Mouse (Mus musculus) heart, embryonic 14.5 days (tissue): Measurements from ENCODE around the gene Gsn. TPM values are rescaled to one million over a fixed set of nuclear protein-coding genes. Genes with fewer than 3 reads are reported as not detected.

Source experiments
- ATAC-seq: fragments of 200-750 bp; cut with Nextera tagmentation; 2 replicates; pipeline ENCODE4 v1.8.0; 2017; ENCODE audit warnings: low read depth, moderate TSS enrichment; ENCODE audit not compliant: insufficient number of reproducible peaks, insufficient read depth, low FRiP score
- H3K27ac ChIP-seq, 2 experiments: fragments of 200-500 bp in 1 of 2; fragments of 300-500 bp in 1 of 2; sonication (generic) in 1 of 2; replicated peaks in 1 of 2; 2 replicates each; pipeline ENCODE4 v1.5.1; 2012 to 2014; ENCODE audit warnings: low read depth in 2 of 2, low read length in 2 of 2, control low read depth in 1 of 2, mild to moderate bottlenecking in 1 of 2, mixed read lengths in 1 of 2; ENCODE audit not compliant: control insufficient read depth in 1 of 2, insufficient read depth in 1 of 2
- H3K27me3 ChIP-seq: fragments of 300-500 bp; sonication (generic); 2 replicates; pipeline ENCODE4 v1.6.1; 2014; ENCODE audit warnings: mild to moderate bottlenecking, low read length, control low read depth; ENCODE audit not compliant: control insufficient read depth, insufficient read depth
- H3K36me3 ChIP-seq: fragments of 300-500 bp; sonication (generic); 2 replicates; pipeline ENCODE4 v1.6.1; 2014; ENCODE audit warnings: mild to moderate bottlenecking, control low read depth, low read length, mixed read lengths; ENCODE audit not compliant: control insufficient read depth, insufficient read depth
- H3K4me1 ChIP-seq, 2 experiments: fragments of 200-500 bp in 1 of 2; fragments of 300-500 bp in 1 of 2; sonication (generic) in 1 of 2; 2 replicates each; pipeline ENCODE4 v1.6.1; 2012 to 2014; ENCODE audit warnings: low read length in 2 of 2, control low read depth in 1 of 2, mixed read lengths in 1 of 2; ENCODE audit not compliant: control insufficient read depth in 2 of 2, insufficient read depth in 2 of 2
- H3K4me2 ChIP-seq: fragments of 300-500 bp; sonication (generic); 2 replicates; pipeline ENCODE4 v1.6.1; 2014; ENCODE audit warnings: mild to moderate bottlenecking, low read length
- H3K4me3 ChIP-seq, 2 experiments: fragments of 200-500 bp in 1 of 2; fragments of 300-500 bp in 1 of 2; sonication (generic) in 1 of 2; 2 replicates each; pipeline ENCODE4 v1.5.1; 2012 to 2014; ENCODE audit warnings: low read length in 2 of 2, mild to moderate bottlenecking in 2 of 2, control low read depth in 1 of 2, low read depth in 1 of 2, moderate library complexity in 1 of 2; ENCODE audit not compliant: control insufficient read depth in 1 of 2, insufficient read depth in 1 of 2
- H3K9ac ChIP-seq: fragments of 300-500 bp; sonication (generic); 2 replicates; pipeline ENCODE4 v1.6.1; 2014; ENCODE audit warnings: mild to moderate bottlenecking, low read length
- H3K9me3 ChIP-seq: fragments of 300-500 bp; sonication (generic); 2 replicates; pipeline ENCODE4 v1.6.1; 2016; ENCODE audit warnings: low read length, control low read depth; ENCODE audit not compliant: control insufficient read depth
- WGBS: fragments of 180-500 bp; shearing (Covaris S2); extraction: QIAGEN DNeasy Blood & Tissue Kit; methylation state at CpG from one replicate; pipeline ENCODE4 v1.1.7; 2014; 5-methylcytosine and 5-hydroxymethylcytosine counted together
- polyA plus RNA-seq: library from polyadenylated mRNA; unstranded; fragments of >200 nt; fragmentation: Nextera tagmentation; extraction: Ambion mirVana; gene quantifications from 2 replicates; pipeline ENCODE4 v1.2.1, GENCODE M21; 2014

Gsn gene
- polyA plus RNA-seq, 1 experiment from 2014 or later = 328 TPM

- no peak overlapping the region for H3K4me2 ChIP-seq
- no peaks in the 10 kb centered on the region for H3K36me3 ChIP-seq
- ATAC-seq = no peak; the same call in 1 of the 2 replicates
- H3K27ac ChIP-seq = no peak overlapping the region
- no peak overlapping the region for H3K9ac ChIP-seq
- WGBS = 82% methylated on average over 14 of the region's 14 CpGs
- no peak overlapping the region for H3K4me3 ChIP-seq
- no peaks in the 10 kb centered on the region for H3K27me3 ChIP-seq
- H3K4me1 ChIP-seq = peaks cover 0 to 2% of the 10 kb centered on the region in 2 experiments; a peak in 1 of 4 replicates
- H3K9me3 ChIP-seq = no peaks in the 10 kb centered on the region; the same call in 1 of the 2 replicates
Measured at GRCm38 (mm10) chr2:35215363-35215762, 40.8 kb upstream of the Gsn start.

- 68% methylated on average over 2 of the region's 2 CpGs for WGBS
- Histone ChIP-seq H3K4me2 (no peak overlapping the region), H3K4me1 (peaks cover 0 to 2% of the 10 kb centered on the region in 2 experiments; a peak in 1 of 4 replicates), H3K36me3 (no peaks in the 10 kb centered on the region), H3K27ac (no peak overlapping the region), H3K9ac (no peak overlapping the region), H3K4me3 (no peak overlapping the region), H3K9me3 (no peaks in the 10 kb centered on the region; the same call in 1 of the 2 replicates), H3K27me3 (no peaks in the 10 kb centered on the region)
- no peak for ATAC-seq
Measured at GRCm38 (mm10) chr2:35216701-35217100, 39.5 kb upstream of the Gsn start.

- Histone ChIP-seq H3K27me3 (no peaks in the 10 kb centered on the region), H3K9me3 (no peaks in the 10 kb centered on the region; the same call in 1 of the 2 replicates), H3K27ac (no peak overlapping the region), H3K4me1 (peaks cover 0 to 2% of the 10 kb centered on the region in 2 experiments; a peak in 1 of 4 replicates), H3K36me3 (no peaks in the 10 kb centered on the region), H3K4me3 (no peak overlapping the region), H3K4me2 (no peak overlapping the region), H3K9ac (no peak overlapping the region)
- WGBS = 95% methylated on average over 3 of the region's 3 CpGs
- no peak for ATAC-seq
Measured at GRCm38 (mm10) chr2:35218736-35219135, 37.4 kb upstream of the Gsn start.

GRCm38 (mm10) chr2:35222822-35223391 lies 33.3 kb upstream of the Gsn start:
- ATAC-seq = no peak
- Histone ChIP-seq H3K36me3 (no peaks in the 10 kb centered on the region), H3K4me1 (no peaks in the 10 kb centered on the region), H3K9ac (no peak overlapping the region), H3K9me3 (no peaks in the 10 kb centered on the region), H3K27ac (no peak overlapping the region), H3K4me2 (no peak overlapping the region), H3K4me3 (no peak overlapping the region), H3K27me3 (no peaks in the 10 kb centered on the region)
- WGBS = 69% methylated on average over 6 of the region's 6 CpGs

GRCm38 (mm10) chr2:35224285-35224684 lies 31.9 kb upstream of the Gsn start:
- Histone ChIP-seq H3K4me3 (no peak overlapping the region), H3K4me1 (no peaks in the 10 kb centered on the region), H3K4me2 (no peak overlapping the region), H3K27ac (no peak overlapping the region), H3K36me3 (no peaks in the 10 kb centered on the region), H3K27me3 (no peaks in the 10 kb centered on the region), H3K9ac (no peak overlapping the region), H3K9me3 (no peaks in the 10 kb centered on the region)
- 84% methylated on average over 15 of the region's 15 CpGs for WGBS
- ATAC-seq = no peak

GRCm38 (mm10) chr2:35228145-35228544 lies 28.0 kb upstream of the Gsn start:
- Histone ChIP-seq H3K27ac (no peak overlapping the region), H3K36me3 (no peaks in the 10 kb centered on the region), H3K9ac (no peak overlapping the region), H3K9me3 (no peaks in the 10 kb centered on the region), H3K27me3 (no peaks in the 10 kb centered on the region), H3K4me2 (no peak overlapping the region), H3K4me3 (no peak overlapping the region), H3K4me1 (peaks cover 13 to 25% of the 10 kb centered on the region in 2 experiments)
- 58% methylated on average over 4 of the region's 4 CpGs for WGBS
- ATAC-seq = no peak

GRCm38 (mm10) chr2:35230215-35230614 lies 26.0 kb upstream of the Gsn start:
- WGBS = 25% methylated on average over 8 of the region's 8 CpGs
- Histone ChIP-seq H3K4me2 (no peak overlapping the region), H3K9ac (no peak overlapping the region), H3K4me1 (peaks cover 20 to 39% of the 10 kb centered on the region in 2 experiments), H3K27me3 (no peaks in the 10 kb centered on the region), H3K4me3 (no peak overlapping the region), H3K9me3 (no peaks in the 10 kb centered on the region), H3K27ac (no peak overlapping the region), H3K36me3 (no peaks in the 10 kb centered on the region)
- ATAC-seq = no peak

- WGBS = 16% methylated on average over 2 of the region's 2 CpGs
- ATAC-seq = no peak
- H3K36me3 ChIP-seq = no peaks in the 10 kb centered on the region
- peaks cover 20 to 39% of the 10 kb centered on the region in 2 experiments for H3K4me1 ChIP-seq
- no peak overlapping the region for H3K4me2 ChIP-seq
- no peak overlapping the region for H3K9ac ChIP-seq
- H3K27me3 ChIP-seq = no peaks in the 10 kb centered on the region
- H3K4me3 ChIP-seq = no peak overlapping the region
- H3K9me3 ChIP-seq = no peaks in the 10 kb centered on the region
- H3K27ac ChIP-seq = no peak overlapping the region
Measured at GRCm38 (mm10) chr2:35231871-35232270, 24.3 kb upstream of the Gsn start.
